Mouse (Mus musculus) heart, adult 2 months (tissue): ENCODE data around the gene Glra4. TPM values are rescaled to one million over a fixed set of nuclear protein-coding genes. Genes with fewer than 3 reads are reported as not detected.
A peak's percentile ranks its signal among the peaks of the same experiment; 100 is the strongest.

Source experiments
- DNase-seq, 2 experiments: peaks; one replicate each; pipeline ENCODE4 v3.0.0; 2021
- H3K27ac ChIP-seq: fragments of 200-600 bp; 2 replicates; pipeline ENCODE4 v1.8.1; 2022
- H3K27me3 ChIP-seq: fragments of 200-500 bp; 2 replicates; pipeline ENCODE4 v1.6.1; 2012; ENCODE audit warnings: mild to moderate bottlenecking, low read length, inconsistent platforms, mixed read lengths; ENCODE audit not compliant: control insufficient read depth, insufficient read depth
- H3K36me3 ChIP-seq: fragments of 200-500 bp; 2 replicates; pipeline ENCODE4 v1.6.1; 2012; ENCODE audit warnings: low read length, inconsistent platforms; ENCODE audit not compliant: control insufficient read depth, insufficient read depth
- H3K4me1 ChIP-seq: fragments of 200-500 bp; 2 replicates; pipeline ENCODE4 v1.6.1; 2011; ENCODE audit warnings: low read length; ENCODE audit not compliant: control insufficient read depth, insufficient read depth
- H3K4me3 ChIP-seq: fragments of 200-600 bp; 2 replicates; pipeline ENCODE4 v1.8.1; 2022
- H3K79me2 ChIP-seq: fragments of 200-500 bp; replicated peaks from 2 replicates; pipeline ENCODE4 v1.6.1; 2012; ENCODE audit warnings: mild to moderate bottlenecking, inconsistent platforms, low read length, moderate library complexity, mixed read lengths; ENCODE audit not compliant: control insufficient read depth, insufficient read depth
- H3K9ac ChIP-seq: fragments of 200-500 bp; 2 replicates; pipeline ENCODE4 v1.6.1; 2012; ENCODE audit warnings: low read depth, mild to moderate bottlenecking, control low read depth, inconsistent platforms, low read length, mixed read lengths
- CTCF ChIP-seq: fragments of 200-600 bp; IDR thresholded peaks from 2 replicates; pipeline ENCODE4 v1.8.1; 2022; ENCODE audit warnings: antibody characterized with exemption, mild to moderate bottlenecking, moderate library complexity
- EP300 ChIP-seq: fragments of 200-500 bp; IDR thresholded peaks from 2 replicates; pipeline ENCODE4 v1.6.1; 2011; ENCODE audit warnings: low read depth, low read length, control low read depth; ENCODE audit not compliant: insufficient read depth
- POLR2A ChIP-seq: fragments of 200-500 bp; IDR thresholded peaks from 2 replicates; pipeline ENCODE4 v1.6.1; 2011; ENCODE audit warnings: mild to moderate bottlenecking, low read depth, low read length, control low read depth; ENCODE audit not compliant: insufficient read depth
- WGBS: fragments of 180-500 bp; shearing (Covaris S2); methylation state at CpG from one replicate; pipeline ENCODE4 v1.1.7; 2018; 5-methylcytosine and 5-hydroxymethylcytosine counted together
- intact Hi-C: fragments of 180-260 bp; cut with DNase I; formaldehyde crosslinking; loops from one replicate; pipeline ENCODE4 v1.15.1; 2025
- polyA plus RNA-seq: library from polyadenylated mRNA; depleted of rRNA; stranded (reverse); fragments of >200 nt; gene quantifications from 2 replicates; pipeline ENCODE4 v1.2.3, GENCODE M21; 2012
- total RNA-seq, 2 experiments: library from RNA; stranded (reverse); gene quantifications; 2 replicates each; pipeline ENCODE4 v1.2.3; 2021

The Glra4 gene
- total and polyA plus RNA-seq, 3 experiments = not detected

DNA sequence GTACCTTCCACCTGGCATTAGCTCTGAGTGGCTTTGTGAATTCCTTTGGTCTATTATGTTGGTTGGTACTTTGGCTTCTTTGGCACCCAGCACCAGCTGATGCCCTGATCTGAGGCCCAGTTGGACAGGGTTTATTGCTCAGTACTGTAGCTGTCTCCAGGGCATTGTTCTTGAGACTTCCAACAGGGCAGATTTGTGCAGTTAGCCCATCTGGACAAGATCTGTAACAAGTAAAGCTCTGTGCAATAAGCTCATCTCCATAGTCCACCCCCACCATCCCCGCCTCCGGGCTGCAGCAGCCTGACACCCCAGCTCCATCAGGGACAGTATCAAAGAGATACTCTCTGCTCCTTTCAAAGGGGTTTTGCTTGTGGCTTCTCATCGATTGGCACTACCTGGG lies 24.5 kb downstream of the Glra4 start:
- Histone ChIP-seq H3K27ac (no peak overlapping the region), H3K36me3 (no peaks in the 10 kb centered on the region), H3K9ac (no peak overlapping the region), H3K27me3 (no peaks in the 10 kb centered on the region), H3K4me1 (no peaks in the 10 kb centered on the region), H3K79me2 (no peaks in the 10 kb centered on the region), H3K4me3 (no peak overlapping the region)
- 88% methylated on average over 3 of the region's 3 CpGs for WGBS
- intact Hi-C loops = no loop called here
- TF ChIP-seq POLR2A (no peak), EP300 (no peak), CTCF (no peak)
- DNase-seq = no peak

DNA sequence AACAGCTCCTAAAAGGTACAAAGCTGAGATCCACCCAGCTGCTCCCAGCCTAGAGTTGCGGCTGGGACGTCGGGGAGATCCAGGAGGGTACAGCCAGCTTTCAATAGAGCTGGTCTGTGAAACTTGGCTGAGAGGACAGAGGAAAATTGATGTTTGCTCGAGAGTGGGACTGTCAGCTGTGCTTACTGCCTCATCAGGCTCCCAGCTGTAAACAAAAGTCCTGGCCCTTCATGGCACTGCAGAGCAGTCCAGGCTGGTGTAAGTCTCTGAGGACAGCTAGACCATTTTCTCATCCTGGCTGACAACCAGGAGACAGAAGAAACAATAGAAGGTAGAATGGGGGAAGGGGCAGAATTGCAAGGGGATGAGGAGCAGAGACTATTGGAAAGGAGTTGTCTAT lies 30.6 kb downstream of the Glra4 start:
- Histone ChIP-seq H3K4me1 (no peaks in the 10 kb centered on the region), H3K79me2 (no peaks in the 10 kb centered on the region), H3K27ac (no peak overlapping the region), H3K27me3 (no peaks in the 10 kb centered on the region), H3K9ac (no peak overlapping the region), H3K36me3 (no peaks in the 10 kb centered on the region), H3K4me3 (no peak overlapping the region)
- intact Hi-C loops = no loop called here
- TF ChIP-seq CTCF (no peak), EP300 (no peak), POLR2A (no peak)
- DNase-seq = no peak
- WGBS = 65% methylated on average over 4 of the region's 4 CpGs

DNA sequence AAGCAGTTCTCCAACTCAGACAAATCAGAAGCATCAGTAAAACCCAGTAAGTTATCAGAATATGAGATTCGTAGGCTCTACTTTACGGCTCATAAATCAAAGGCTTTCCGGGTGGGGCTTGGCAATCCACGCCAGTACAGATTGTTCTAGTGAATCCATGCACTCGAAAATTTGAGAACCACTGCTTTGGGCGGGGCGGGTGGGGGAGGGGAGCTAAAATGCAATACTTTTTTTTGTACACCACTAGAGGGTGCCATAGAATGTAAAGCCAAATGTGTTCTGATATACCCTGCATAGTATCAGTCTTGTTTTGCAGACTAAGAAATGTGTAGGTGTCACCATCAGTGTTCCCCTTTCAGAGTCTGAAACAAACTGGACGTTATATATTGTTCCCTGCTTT lies 35.3 kb downstream of the Glra4 start:
- WGBS = 66% methylated on average over 8 of the region's 8 CpGs
- Histone ChIP-seq H3K4me1 (no peaks in the 10 kb centered on the region; the same call in 1 of the 2 replicates), H3K27me3 (no peaks in the 10 kb centered on the region), H3K9ac (no peak overlapping the region), H3K36me3 (no peaks in the 10 kb centered on the region), H3K4me3 (no peak overlapping the region), H3K27ac (no peak overlapping the region), H3K79me2 (no peaks in the 10 kb centered on the region)
- no peak for DNase-seq
- TF ChIP-seq EP300 (no peak), CTCF (peak; percentile 48), POLR2A (no peak)
- intact Hi-C loops = loop anchor here (5.0 kb wide), 2 partner anchors 293 to 398 kb away; partner anchors contain the start of gene Slc25a53

DNA sequence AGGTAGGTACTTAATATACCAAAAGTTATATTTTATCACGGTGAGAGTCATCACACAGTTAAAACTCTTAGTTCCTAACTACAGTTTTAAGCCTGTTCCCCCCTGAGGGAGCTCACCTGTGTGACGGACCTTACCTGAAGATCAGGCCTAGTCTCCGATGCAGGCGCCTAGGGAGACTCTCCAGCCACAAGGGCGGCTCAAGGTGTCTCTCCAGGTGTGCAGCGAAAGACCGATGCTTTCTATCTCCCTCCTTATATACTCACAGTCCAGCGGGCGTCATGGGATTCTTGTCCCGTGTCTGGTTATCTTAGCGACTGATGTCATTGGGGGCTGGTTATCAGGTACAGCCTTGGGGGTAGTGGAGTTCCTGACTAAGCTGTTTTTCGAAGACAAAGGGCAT lies 36.5 kb downstream of the Glra4 start, which contains the start of gene Morf4l2:
Gene Morf4l2 (minus strand): TSS at position 232 of the 400 bp plus-strand sequence.
- peaks cover 4% of the 10 kb centered on the region for H3K36me3 ChIP-seq
- peak within 1 kb of the TSS; percentile 95 for H3K27ac ChIP-seq
- intact Hi-C loops = loop anchor here (1.0 to 5.0 kb wide), 4 partner anchors 77 to 399 kb away; partner anchors contain the start of gene Slc25a53
- H3K9ac ChIP-seq = peak within 1 kb of the TSS; percentile 56
- peak within 1 kb of the TSS; percentile 64 for H3K4me3 ChIP-seq
- peaks cover 2% of the 10 kb centered on the region for H3K4me1 ChIP-seq
- H3K27me3 ChIP-seq = no peaks in the 10 kb centered on the region
- TF ChIP-seq CTCF (no peak), POLR2A (no peak), EP300 (no peak)
- WGBS = 77% methylated on average over 12 of the region's 12 CpGs
- no peaks in the 10 kb centered on the region; the same call in 1 of the 2 replicates for H3K79me2 ChIP-seq
- no peak for DNase-seq

DNA sequence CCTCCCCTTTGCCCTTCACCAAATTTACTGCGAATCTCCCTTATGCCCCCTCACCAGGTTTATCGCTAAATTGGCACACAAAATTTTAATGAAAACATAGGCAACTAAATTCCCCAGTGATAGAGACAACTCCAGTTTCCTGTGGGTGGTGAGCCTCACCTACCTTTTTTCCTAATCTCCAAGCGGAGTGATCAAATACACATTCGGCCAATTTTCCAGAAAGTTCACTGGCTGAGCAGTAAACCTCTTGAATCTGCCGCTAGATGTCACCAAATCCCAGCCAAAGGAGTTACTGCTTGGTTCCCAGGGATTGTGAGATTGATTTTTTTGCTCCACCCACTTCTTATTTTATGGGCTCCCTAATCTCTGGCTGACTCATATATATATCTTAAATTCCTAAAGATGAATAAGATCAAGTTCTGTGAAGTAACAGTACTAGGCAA lies 37.3 kb downstream of the Glra4 start:
- Histone ChIP-seq H3K4me3 (peak overlapping the region; percentile 64), H3K9ac (peak overlapping the region; percentile 56), H3K4me1 (peaks cover 2% of the 10 kb centered on the region), H3K27ac (peak overlapping the region; percentile 95), H3K27me3 (no peaks in the 10 kb centered on the region), H3K36me3 (peaks cover 7% of the 10 kb centered on the region), H3K79me2 (no peaks in the 10 kb centered on the region; the same call in 1 of the 2 replicates)
- DNase-seq = peak; percentile 36 to 60
- WGBS = 24% methylated on average over 5 of the region's 5 CpGs
- TF ChIP-seq EP300 = no peak
- TF ChIP-seq POLR2A = 0 out of 2 replicates have a peak, but pooled peaks have one; percentile 19
- peak; percentile 78 for TF ChIP-seq CTCF
- intact Hi-C loops = loop anchor here (1.0 to 5.0 kb wide), 4 partner anchors 78 to 400 kb away; partner anchors contain the start of gene Slc25a53

DNA sequence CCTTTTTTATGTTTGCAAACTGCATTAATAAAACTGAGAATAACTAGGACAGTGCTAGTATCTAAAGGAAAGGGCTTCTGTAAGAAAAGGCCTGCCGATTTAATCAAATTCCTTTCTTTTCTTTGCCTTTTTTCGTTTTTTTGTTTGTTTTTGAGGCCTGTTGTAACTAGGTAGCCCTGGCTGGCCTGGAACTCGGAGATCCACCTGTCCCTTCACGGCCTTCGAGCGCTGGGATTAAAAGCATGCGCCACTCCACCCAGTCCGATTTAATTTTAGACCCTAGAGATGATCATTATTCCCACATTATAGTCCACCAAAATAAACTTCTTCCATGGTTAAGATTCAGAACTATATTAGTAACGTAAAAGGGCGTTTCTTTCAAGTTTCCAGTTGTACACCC lies 37.7 kb downstream of the Glra4 start:
- Histone ChIP-seq H3K27me3 (no peaks in the 10 kb centered on the region), H3K79me2 (no peaks in the 10 kb centered on the region; the same call in 1 of the 2 replicates), H3K9ac (peak overlapping the region; percentile 77), H3K27ac (peak overlapping the region; percentile 95), H3K4me3 (peak overlapping the region; percentile 64), H3K36me3 (peaks cover 7% of the 10 kb centered on the region), H3K4me1 (peaks cover 2% of the 10 kb centered on the region)
- DNase-seq = peak in 1 of 2 experiments; percentile 32
- intact Hi-C loops = loop anchor here (2.0 to 5.0 kb wide), 3 partner anchors 273 to 400 kb away; partner anchors contain the start of gene Slc25a53
- TF ChIP-seq POLR2A (no peak), EP300 (no peak)
- 16% methylated on average over 10 of the region's 10 CpGs for whole genome bisulfite sequencing
